ENCODE assay signal across 9 mouse cellular contexts in the genomic region with DNA sequence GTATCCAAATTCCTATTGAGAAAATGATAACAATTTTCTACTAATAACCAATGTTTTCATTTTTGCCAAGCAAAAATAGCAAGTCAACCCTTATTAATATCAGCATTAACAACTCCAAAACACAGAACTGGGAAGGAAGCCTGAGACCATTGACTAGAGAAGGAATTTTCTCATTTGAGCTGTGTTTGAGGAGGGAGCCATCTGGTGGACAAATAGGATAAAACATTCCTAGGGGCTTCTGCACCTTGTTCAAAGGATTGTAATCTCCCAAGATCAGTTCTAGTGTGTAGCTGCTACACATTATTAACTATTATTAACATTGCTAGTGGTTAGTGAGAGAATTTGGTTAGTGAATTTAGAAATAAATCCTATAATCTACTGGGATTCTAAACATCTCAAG. TPM values are rescaled to one million over a fixed set of nuclear protein-coding genes. Genes with fewer than 3 reads are reported as not detected.
DNase-seq lines count a peak whose midpoint lies in the region; ATAC-seq lines count a peak whose summit lies in the region.
"Had no signal": no experiment of that assay in that cellular context is flagged by ENCODE, and none has a peak within 500 bp of the region (broad histone marks: within the 10 kb centered on the region; RNA-seq: fewer than 3 reads in every experiment).

No protein-coding gene starts in this region.

- no peak overlapping the region for H3K4me3 ChIP-seq in heart, embryonic 10.5 days
- H3K4me3 ChIP-seq: limb, embryonic 12.5 days had no signal

- DNase-seq in heart, adult 8-10 months (ENCODE audit: low spot score) = peak; percentile 58
- no peak for DNase-seq in heart, embryonic 10.5 days (ENCODE audit: low spot score)
- DNase-seq in thymus, postnatal 14 days = peak; percentile 20
- no peak for DNase-seq in thymus, adult 18-20 months
- peak; percentile 69 to 76 for DNase-seq in cerebellum, postnatal 14 days
- no peak for DNase-seq in gastrocnemius, postnatal 14 days

- no peak overlapping the region for H3K27ac ChIP-seq in heart, embryonic 10.5 days
- H3K27ac ChIP-seq: limb, embryonic 12.5 days had no signal

- intact Hi-C loops in gastrocnemius, postnatal 14 days (cut with DNase I; ENCODE audit: low total_unique reads) = loop anchor here (10.0 kb wide), 1 partner anchor 73 kb away; no protein-coding TSS in a partner anchor

- H3K27me3 ChIP-seq in heart, embryonic 10.5 days (ENCODE audit: insufficient read depth, poor library complexity, severe bottlenecking) = no peaks in the 10 kb centered on the region
- H3K27me3 ChIP-seq: limb, embryonic 12.5 days had no signal

- no peaks in the 10 kb centered on the region for H3K9me3 ChIP-seq in heart, embryonic 10.5 days
- H3K9me3 ChIP-seq: limb, embryonic 12.5 days had no signal

- peaks cover 4% of the 10 kb centered on the region for H3K4me1 ChIP-seq in heart, embryonic 10.5 days
- H3K4me1 ChIP-seq: limb, embryonic 12.5 days had no signal

- peak; percentile 71 for ATAC-seq in inflammation-experienced regulatory T-cells, adult 6 months
- ATAC-seq in megakaryocyte progenitor cell, adult 5-6 weeks (replicated peaks; ENCODE audit: poor library complexity) = peak; percentile 92

- peaks cover 46% of the 10 kb centered on the region for H3K36me3 ChIP-seq in heart, embryonic 10.5 days

RNA-seq across cellular contexts. Expression of a gene that starts 38.2 kb away (rescaled TPM):
- 10 to 100 TPM; 32.4 to 45.3 (median 39.7) TPM for total RNA-seq in heart, adult 8-10 months (2022)
- 50.6 and 74.5 TPM in 2 replicates for polyA plus RNA-seq in heart, embryonic 10.5 days (2016; fragmentation: Nextera tagmentation; extraction: Ambion mirVana)
- 100 to 1,000 TPM; 230 to 500 (median 245) TPM for polyA plus RNA-seq in inflammation-experienced regulatory T-cells, adult 6 months (2017; shearing (Covaris generic))
- 225 and 237 TPM in 2 replicates for total RNA-seq in megakaryocyte progenitor cell, adult 5-6 weeks (2015)
- total RNA-seq in megakaryocyte progenitor cell, adult 5-6 weeks (2017) = 116 and 123 TPM in 2 replicates
- total RNA-seq in gastrocnemius, postnatal 14 days (2021) = 10 to 100 TPM; 30.8 to 31.9 TPM

Comparison
In these comparisons a context has a peak if more than half of its experiments do, and no peak if none do; other contexts are left out.
1. DNase-seq: peak in heart, adult 8-10 months (single experiment), thymus, postnatal 14 days (single experiment) and cerebellum, postnatal 14 days (2 of 2); none in heart, embryonic 10.5 days (single experiment), thymus, adult 18-20 months (0 of 2) and gastrocnemius, postnatal 14 days (single experiment).